ENCODE assay signal across 21 mouse cellular contexts in the genomic region with DNA sequence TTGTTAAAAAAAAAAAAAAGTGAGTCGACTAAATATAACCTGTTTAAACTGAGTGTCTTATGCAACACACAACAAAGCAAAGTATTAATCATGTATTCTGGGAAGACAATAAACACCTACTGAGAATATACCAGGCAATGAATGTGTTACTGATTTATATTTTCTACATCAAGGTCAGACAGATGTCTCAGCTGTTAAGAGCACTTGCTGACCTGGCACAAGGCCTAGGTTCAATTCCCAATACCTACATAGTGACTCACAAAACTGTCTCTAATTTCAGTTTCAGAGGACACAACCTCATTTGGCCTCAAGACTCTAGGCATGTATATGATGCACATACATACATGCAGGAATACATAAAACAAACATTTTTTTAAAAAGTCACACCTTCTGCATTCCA. TPM values are rescaled to one million over a fixed set of nuclear protein-coding genes. Genes with fewer than 3 reads are reported as not detected.
DNase-seq lines count a peak whose midpoint lies in the region; TF ChIP-seq lines count a peak whose summit lies in the region.
"Had no signal": no experiment of that assay in that cellular context is flagged by ENCODE, and none has a peak within 500 bp of the region (broad histone marks: within the 10 kb centered on the region; RNA-seq: fewer than 3 reads in every experiment).

No protein-coding gene starts in this region.

- H3K4me2 ChIP-seq in myocyte (ENCODE audit: low read depth), result no peak overlapping the region
- H3K4me2 ChIP-seq: embryonic facial prominence, embryonic 13.5 days; embryonic facial prominence, embryonic 15.5 days; forebrain, embryonic 12.5 days had no signal

- H3K79me2 ChIP-seq in C2C12 (ENCODE audit: control insufficient read depth, insufficient read depth) (no peaks in the 10 kb centered on the region), myocyte (ENCODE audit: control insufficient read depth, insufficient read depth) (no peaks in the 10 kb centered on the region)

- H3K4me3 ChIP-seq in C2C12 (ENCODE audit: insufficient read depth, poor library complexity, severe bottlenecking), result no peak overlapping the region
- H3K4me3 ChIP-seq in myocyte, result no peak overlapping the region
- H3K4me3 ChIP-seq: embryonic facial prominence, embryonic 13.5 days; embryonic facial prominence, embryonic 15.5 days; erythroblast, embryonic 14.5 days; forebrain, embryonic 10.5 days; forebrain, embryonic 12.5 days had no signal

- H3ac ChIP-seq in C2C12 (ENCODE audit: control insufficient read depth, insufficient read length, low read depth), result no peak overlapping the region
- no peak overlapping the region for H3ac ChIP-seq in myocyte (ENCODE audit: control insufficient read depth, insufficient read length)

- H3K36me3 ChIP-seq in C2C12 (ENCODE audit: control insufficient read depth, insufficient read depth) (no peaks in the 10 kb centered on the region), myocyte (ENCODE audit: control insufficient read depth, insufficient read depth) (no peaks in the 10 kb centered on the region)
- H3K36me3 ChIP-seq: embryonic facial prominence, embryonic 13.5 days; embryonic facial prominence, embryonic 15.5 days; forebrain, embryonic 10.5 days; forebrain, embryonic 12.5 days had no signal

- TF ChIP-seq POLR2A in myocyte (IDR thresholded peaks at IDR 0.05; ENCODE audit: insufficient read length, low read depth), result no peak

- H3K27me3 ChIP-seq in C2C12 (ENCODE audit: control insufficient read depth, insufficient read depth, insufficient read length) (no peaks in the 10 kb centered on the region), myocyte (ENCODE audit: control insufficient read depth, insufficient read depth, insufficient read length) (no peaks in the 10 kb centered on the region)
- H3K27me3 ChIP-seq: embryonic facial prominence, embryonic 13.5 days; embryonic facial prominence, embryonic 15.5 days; forebrain, embryonic 12.5 days had no signal

- peak; percentile 60 for DNase-seq in 3T3-L1 (ENCODE audit: low read depth, low spot score)
- DNase-seq in kidney, postnatal 4 days, result no peak
- no peak for DNase-seq in yolk sac, embryonic 10.5 days (ENCODE audit: low spot score)
- DNase-seq: adrenal gland, adult 2 months; adrenal gland, postnatal 10 days; adrenal gland, postnatal 25 days; B cell, adult 2 months; cerebellum, adult 11 months; cerebellum, adult 18-20 months; cerebellum, adult 8-10 months; cerebellum, adult 9-11 months; cerebellum, postnatal 14 days; cerebellum, postnatal 36 days; embryo, embryonic 11 days had no signal

- no peak for TF ChIP-seq CTCF in C2C12 (IDR thresholded peaks at IDR 0.05; ENCODE audit: control insufficient read depth, insufficient read depth, insufficient read length)

- no peaks in the 10 kb centered on the region for H3K79me3 ChIP-seq in C2C12 (ENCODE audit: low read depth)

TF ChIP-seq in C2C12, 6 proteins besides CTCF, POLR2A, EP300 and RAD21:
- TF ChIP-seq MYOD1 (IDR thresholded peaks at IDR 0.05; ENCODE audit: control insufficient read depth, insufficient read length, low read depth) (peak; percentile 21), USF1 (IDR thresholded peaks at IDR 0.05; ENCODE audit: low read depth) (no peak)

TF ChIP-seq in myocyte, 11 proteins besides CTCF, POLR2A, EP300 and RAD21:
- TF ChIP-seq SRF (IDR thresholded peaks at IDR 0.05; ENCODE audit: control insufficient read depth, insufficient read length, low read depth) (no peak), TCF12 (IDR thresholded peaks at IDR 0.05; ENCODE audit: insufficient read depth, poor library complexity, severe bottlenecking) (peak; percentile 49), E2F4 (IDR thresholded peaks at IDR 0.05; ENCODE audit: insufficient read depth) (no peak), REST (IDR thresholded peaks at IDR 0.05; ENCODE audit: insufficient read depth, insufficient read length) (no peak), POLR2AphosphoS2 (IDR thresholded peaks at IDR 0.05; ENCODE audit: insufficient read length, low read depth) (no peak), MYOG (IDR thresholded peaks at IDR 0.05; ENCODE audit: control insufficient read depth in 1 of 3, insufficient read depth in 1 of 3, insufficient read length in 2 of 3, low read depth in 2 of 3) (peak in 1 of 3 experiments; percentile 91), MAX (IDR thresholded peaks at IDR 0.05; ENCODE audit: low read depth) (no peak), MYOD1 (IDR thresholded peaks at IDR 0.05; ENCODE audit: control insufficient read depth in 1 of 3, insufficient read length in 2 of 3, low read depth in 2 of 3) (peak; percentile 45 to 73 (median 58)), TCF3 (IDR thresholded peaks at IDR 0.05; ENCODE audit: insufficient read length, low read depth) (peak; percentile 5), CEBPB (IDR thresholded peaks at IDR 0.05; ENCODE audit: insufficient read depth, poor library complexity, severe bottlenecking) (peak; percentile 61; the same call in 1 of the 2 replicates), USF1 (IDR thresholded peaks at IDR 0.05; ENCODE audit: low read depth) (no peak)
TF ChIP-seq in myocyte: peak in this region for 5.

RNA-seq across cellular contexts. Expression of a gene that starts 16.1 kb away (rescaled TPM):
- polyA plus RNA-seq in C2C12 (2012; fragmentation: generic; extraction: Trizol) (0.53 TPM), myocyte (2012; fragmentation: generic; extraction: Trizol) (1.4 TPM)

RNA-seq across cellular contexts. Expression of a gene that starts 54.7 kb away (rescaled TPM):
- polyA plus RNA-seq in C2C12 (2012; fragmentation: generic; extraction: Trizol) (140 TPM), myocyte (2012; fragmentation: generic; extraction: Trizol) (155 TPM)
